Mouse (Mus musculus) C2C12 (cell line): ENCODE data around the gene Stfa3. TPM values are rescaled to one million over a fixed set of nuclear protein-coding genes. Genes with fewer than 3 reads are reported as not detected.
"Not testable (repeated sequence)": the region's sequence is repeated elsewhere in the genome, so short reads cannot be mapped to it uniquely, and the experiment has no call there.

Source experiments
- H3K27me3 ChIP-seq: one replicate; pipeline ENCODE4 v1.6.1; 2011; ENCODE audit not compliant: control insufficient read depth, insufficient read depth, insufficient read length
- H3K36me3 ChIP-seq: one replicate; pipeline ENCODE4 v1.6.1; 2011; ENCODE audit not compliant: control insufficient read depth, insufficient read depth
- H3K4me3 ChIP-seq: one replicate; pipeline ENCODE4 v1.5.1; 2011; ENCODE audit warnings: mild to moderate bottlenecking, control low read depth; ENCODE audit not compliant: poor library complexity, insufficient read depth, severe bottlenecking
- H3K79me2 ChIP-seq: one replicate; pipeline ENCODE4 v1.6.1; 2011; ENCODE audit not compliant: control insufficient read depth, insufficient read depth
- H3K79me3 ChIP-seq: one replicate; pipeline ENCODE4 v1.6.1; 2011; ENCODE audit warnings: low read depth, control low read depth
- H3ac ChIP-seq: one replicate; pipeline ENCODE3; 2011; ENCODE audit warnings: low read depth; ENCODE audit not compliant: control insufficient read depth, insufficient read length
- CEBPB ChIP-seq: IDR thresholded peaks from one replicate; pipeline ENCODE4 v1.6.1; 2011; ENCODE audit warnings: low read depth, mild to moderate bottlenecking, control low read depth, moderate library complexity
- CTCF ChIP-seq: IDR thresholded peaks from one replicate; pipeline ENCODE4 v1.5.1; 2011; ENCODE audit not compliant: control insufficient read depth, insufficient read depth, insufficient read length
- FOSL1 ChIP-seq: IDR thresholded peaks from one replicate; pipeline ENCODE4 v1.8.0; 2011; ENCODE audit warnings: mild to moderate bottlenecking, low read length; ENCODE audit not compliant: poor library complexity, insufficient read depth, severe bottlenecking
- MAX ChIP-seq: IDR thresholded peaks from one replicate; pipeline ENCODE4 v1.6.1; 2011; ENCODE audit warnings: mild to moderate bottlenecking, control low read depth
- MYOD1 ChIP-seq: IDR thresholded peaks from one replicate; pipeline ENCODE4 v1.6.1; 2011; ENCODE audit warnings: low read depth; ENCODE audit not compliant: control insufficient read depth, insufficient read length
- MYOG ChIP-seq: IDR thresholded peaks from one replicate; pipeline ENCODE4 v1.6.1; 2011; ENCODE audit not compliant: control insufficient read depth, insufficient read length; ENCODE audit errors: extremely low read depth
- USF1 ChIP-seq: IDR thresholded peaks from one replicate; pipeline ENCODE4 v1.6.1; 2011; ENCODE audit warnings: low read depth, mild to moderate bottlenecking, control low read depth, moderate library complexity
- polyA plus RNA-seq: library from polyadenylated mRNA; unstranded; fragments of >200 nt; fragmentation: generic; extraction: Trizol; gene quantifications from one replicate; pipeline ENCODE4 v1.2.1, GENCODE M21; 2012; ENCODE audit warnings: missing spikeins

Stfa3 gene
- polyA plus RNA-seq, 1 experiment: not detected

DNA sequence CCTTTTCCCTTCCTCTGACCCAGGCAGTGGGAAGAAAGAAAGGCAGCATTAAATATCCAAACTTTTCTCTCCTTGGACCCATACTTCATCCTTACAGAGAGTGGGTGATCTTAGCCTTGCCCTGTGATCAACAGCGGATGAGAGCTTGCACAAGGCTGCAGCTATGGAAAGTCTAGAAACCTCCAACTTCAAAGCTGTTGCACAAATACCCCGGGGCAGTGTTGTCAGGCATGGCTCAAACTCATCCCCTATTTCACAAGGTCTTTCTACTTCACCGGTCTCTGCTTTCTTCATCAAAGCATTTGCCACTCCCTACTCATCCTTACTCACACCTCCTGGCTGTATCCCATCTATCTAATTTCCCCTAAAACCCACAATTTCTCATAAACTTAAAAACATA lies 10.2 kb upstream of the Stfa3 start:
- no peaks in the 10 kb centered on the region for H3K79me3 ChIP-seq
- no peak overlapping the region for H3K4me3 ChIP-seq
- H3K27me3 ChIP-seq: no peaks in the 10 kb centered on the region
- H3ac ChIP-seq: no peak overlapping the region
- TF ChIP-seq USF1: no peak
- TF ChIP-seq CTCF: no peak
- no peak for TF ChIP-seq MYOG
- TF ChIP-seq FOSL1: no peak
- TF ChIP-seq CEBPB: no peak
- no peak for TF ChIP-seq MAX
- no peaks in the 10 kb centered on the region for H3K79me2 ChIP-seq
- no peaks in the 10 kb centered on the region for H3K36me3 ChIP-seq

DNA sequence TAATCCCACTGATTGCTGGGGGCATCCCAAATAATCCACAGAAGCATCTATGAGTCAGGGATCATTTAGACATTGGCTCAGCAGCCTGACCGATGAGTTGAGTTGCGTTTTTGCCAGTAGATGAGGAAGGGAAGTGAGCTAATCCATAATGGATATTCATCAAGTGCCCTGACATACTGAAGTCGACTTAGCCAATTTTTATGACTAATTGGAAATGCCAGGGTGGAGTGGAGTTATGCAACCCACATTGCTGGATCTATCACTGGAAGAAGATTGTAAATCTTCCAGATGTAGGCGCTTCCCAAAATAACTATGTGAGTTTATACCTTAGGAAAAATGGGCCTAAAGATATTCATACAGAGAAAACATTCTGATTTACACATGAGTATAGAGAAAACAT lies 8.9 kb upstream of the Stfa3 start:
- H3K79me3 ChIP-seq: no peaks in the 10 kb centered on the region
- no peaks in the 10 kb centered on the region for H3K79me2 ChIP-seq
- H3K36me3 ChIP-seq: no peaks in the 10 kb centered on the region
- H3K4me3 ChIP-seq: no peak overlapping the region
- TF ChIP-seq CEBPB (peak; percentile 23), CTCF (no peak)
- no peaks in the 10 kb centered on the region for H3K27me3 ChIP-seq
- no peak overlapping the region for H3ac ChIP-seq

DNA sequence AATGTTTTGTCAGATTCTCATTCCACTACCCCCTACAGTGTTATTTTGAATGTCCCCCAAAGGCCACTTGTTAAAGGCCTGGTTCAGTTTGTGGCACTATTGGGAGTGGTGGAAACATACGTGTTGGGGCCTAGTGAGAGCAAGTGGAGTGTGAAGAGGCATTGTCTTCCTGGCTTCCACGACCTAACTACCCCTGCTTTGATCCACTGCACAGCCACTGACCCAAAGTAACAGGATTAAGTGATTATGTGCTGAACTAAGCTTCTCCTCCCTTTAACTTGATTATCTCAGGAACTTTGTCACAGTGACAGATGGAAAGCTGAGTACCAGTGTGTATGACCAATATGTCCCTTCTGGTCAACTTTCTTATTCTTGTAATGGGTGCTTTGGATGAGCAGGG lies 5.2 kb upstream of the Stfa3 start:
- Histone ChIP-seq H3K4me3 (no peak overlapping the region), H3K79me3 (no peaks in the 10 kb centered on the region), H3K27me3 (no peaks in the 10 kb centered on the region), H3ac (no peak overlapping the region), H3K36me3 (no peaks in the 10 kb centered on the region), H3K79me2 (no peaks in the 10 kb centered on the region)
- TF ChIP-seq CTCF (no peak), MAX (no peak), FOSL1 (no peak), MYOD1 (no peak), MYOG (no peak), USF1 (no peak)

DNA sequence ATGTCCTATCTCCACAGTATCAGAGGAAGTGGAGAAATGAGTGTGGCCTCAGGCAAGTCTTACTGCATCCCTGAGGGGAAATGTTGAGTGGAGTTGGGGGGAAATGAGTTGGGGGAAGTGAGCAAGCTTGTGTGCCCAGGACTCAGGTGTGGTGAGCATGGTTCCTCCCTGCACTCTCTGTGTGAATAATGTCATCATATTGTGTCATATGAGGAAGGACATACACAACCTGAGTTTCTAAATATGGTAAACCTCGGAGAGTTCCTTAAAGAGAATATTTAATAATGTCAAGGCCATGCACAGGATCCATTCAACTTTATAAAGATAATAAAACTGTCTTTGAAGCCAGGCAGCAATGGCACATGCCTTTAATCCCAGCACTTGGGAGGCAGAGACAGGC lies 34.2 kb downstream of the Stfa3 start:
- H3K27me3 ChIP-seq, H3K36me3 ChIP-seq, H3K79me2 ChIP-seq, H3ac ChIP-seq, H3K79me3 ChIP-seq, H3K4me3 ChIP-seq: not testable (repeated sequence)

DNA sequence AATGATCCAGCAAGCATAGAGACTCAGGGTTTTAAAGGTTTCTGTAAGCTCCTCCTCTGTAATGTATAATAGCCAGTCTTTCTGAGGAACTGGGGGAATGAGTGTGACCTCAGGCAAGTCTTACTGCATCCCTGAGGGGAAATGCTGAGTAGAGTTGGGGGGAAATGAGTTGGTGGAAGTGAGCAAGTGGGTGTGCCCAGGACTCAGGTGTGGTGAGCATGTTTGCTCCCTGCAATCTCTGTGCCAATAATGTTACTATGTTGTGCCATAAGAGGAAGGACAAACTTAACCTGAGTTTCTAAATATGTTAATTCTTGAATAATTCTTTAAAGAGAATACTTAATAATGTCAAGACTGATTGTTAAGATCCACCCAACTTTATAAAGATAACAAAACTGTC lies 46.8 kb downstream of the Stfa3 start, which contains the start of gene Stfa2:
Gene Stfa2, minus strand, starts transcription at position 101 of the 400 bp plus-strand sequence.
- Histone ChIP-seq H3K79me3 (no peaks in the 10 kb centered on the region), H3K4me3 (no peak within 1 kb of the TSS), H3ac (no peak within 1 kb of the TSS), H3K27me3 (no peaks in the 10 kb centered on the region), H3K79me2 (no peaks in the 10 kb centered on the region), H3K36me3 (no peaks in the 10 kb centered on the region)
- no peak for TF ChIP-seq CTCF
- TF ChIP-seq MYOD1: no peak
- TF ChIP-seq CEBPB: no peak
- TF ChIP-seq MAX: no peak
- no peak for TF ChIP-seq MYOG
- TF ChIP-seq FOSL1: no peak
- TF ChIP-seq USF1: no peak

Other genes starting within 250 kb of the Stfa3 start
- not detected for gene Gm5416, start 245.0 kb downstream of the Stfa3 start, polyA plus RNA-seq
- 0.20 TPM for gene 2010005H15Rik, start 233.9 kb downstream of the Stfa3 start, polyA plus RNA-seq
- gene Stfa1, start 178.4 kb downstream of the Stfa3 start, polyA plus RNA-seq: not detected
- not detected for gene BC117090, start 121.1 kb downstream of the Stfa3 start, polyA plus RNA-seq
- not detected for gene BC100530, start 87.6 kb downstream of the Stfa3 start, polyA plus RNA-seq
- not detected for gene Stfa2, start 46.9 kb downstream of the Stfa3 start, polyA plus RNA-seq
- gene Casr, start 106.7 kb upstream of the Stfa3 start, polyA plus RNA-seq: not detected
- gene Cd86, start 210.7 kb upstream of the Stfa3 start, polyA plus RNA-seq: not detected
- not detected for gene Ildr1, start 238.6 kb upstream of the Stfa3 start, polyA plus RNA-seq